Mouse (Mus musculus) embryonic facial prominence, embryonic 15.5 days (tissue): ENCODE measurements at regions not wholly inside any gene's neighbourhood (a gene's known extent, or its start where the extent isn't known, plus 50 kb on each side); places are given as distances from the start of the nearest gene placed in this dataset.

Experiments used
- ATAC-seq: fragments of 200-750 bp; cut with Nextera tagmentation; 2 replicates; pipeline ENCODE4 v1.8.0; 2017; ENCODE audit warnings: low read depth, moderate TSS enrichment; ENCODE audit not compliant: insufficient number of reproducible peaks, low FRiP score, low TSS enrichment
- H3K27ac ChIP-seq: fragments of 300-500 bp; sonication (generic); replicated peaks from 2 replicates; pipeline ENCODE4 v1.5.1; 2015; ENCODE audit warnings: mild to moderate bottlenecking, inconsistent platforms
- H3K27me3 ChIP-seq: fragments of 300-500 bp; sonication (generic); 2 replicates; pipeline ENCODE4 v1.6.1; 2015; ENCODE audit warnings: inconsistent platforms
- H3K36me3 ChIP-seq: fragments of 300-500 bp; sonication (generic); 2 replicates; pipeline ENCODE4 v1.6.1; 2015; ENCODE audit warnings: mild to moderate bottlenecking, inconsistent platforms
- H3K4me1 ChIP-seq: fragments of 300-500 bp; sonication (generic); 2 replicates; pipeline ENCODE4 v1.6.1; 2015; ENCODE audit warnings: inconsistent platforms
- H3K4me2 ChIP-seq: fragments of 300-500 bp; sonication (generic); replicated peaks from 2 replicates; pipeline ENCODE4 v1.6.1; 2015; ENCODE audit warnings: mild to moderate bottlenecking, inconsistent platforms
- H3K4me3 ChIP-seq: fragments of 300-500 bp; sonication (generic); replicated peaks from 2 replicates; pipeline ENCODE4 v1.5.1; 2015; ENCODE audit warnings: mild to moderate bottlenecking, inconsistent platforms
- H3K9ac ChIP-seq: fragments of 300-500 bp; sonication (generic); 2 replicates; pipeline ENCODE4 v1.6.1; 2015; ENCODE audit warnings: inconsistent platforms
- H3K9me3 ChIP-seq: fragments of 300-500 bp; sonication (generic); replicated peaks from 2 replicates; pipeline ENCODE4 v1.6.1; 2016; ENCODE audit warnings: inconsistent platforms
- WGBS: fragments of 180-500 bp; shearing (Covaris S2); methylation state at CpG from one replicate; pipeline ENCODE4 v1.1.7; 2015; 5-methylcytosine and 5-hydroxymethylcytosine counted together

DNA sequence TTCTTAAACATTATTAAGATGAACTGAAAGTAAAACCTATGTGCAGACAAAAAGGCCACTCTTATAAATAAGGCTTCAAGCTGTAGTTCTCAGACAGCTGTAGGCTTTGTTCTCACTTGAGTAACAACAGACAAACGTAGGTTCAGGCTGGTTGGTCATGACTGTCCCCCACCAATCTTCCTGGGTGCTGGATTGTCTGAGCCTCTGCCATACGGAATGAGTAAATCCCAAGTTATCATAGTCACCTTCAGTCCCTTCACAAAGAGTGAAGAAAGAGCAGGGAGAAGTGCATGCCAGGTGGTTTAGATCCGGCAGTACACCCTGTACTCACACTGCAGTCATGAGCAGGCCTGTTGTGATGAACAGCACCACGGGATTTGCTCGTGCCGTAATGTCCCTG is 69.0 kb upstream of the Fndc3a start:
- Histone ChIP-seq H3K4me3 (no peak overlapping the region), H3K9ac (no peak overlapping the region), H3K27me3 (no peaks in the 10 kb centered on the region), H3K4me1 (no peaks in the 10 kb centered on the region), H3K4me2 (no peak overlapping the region), H3K27ac (no peak overlapping the region), H3K9me3 (no peaks in the 10 kb centered on the region), H3K36me3 (no peaks in the 10 kb centered on the region)
- WGBS, result 85% methylated on average over 6 of the region's 6 CpGs
- no peak for ATAC-seq

DNA sequence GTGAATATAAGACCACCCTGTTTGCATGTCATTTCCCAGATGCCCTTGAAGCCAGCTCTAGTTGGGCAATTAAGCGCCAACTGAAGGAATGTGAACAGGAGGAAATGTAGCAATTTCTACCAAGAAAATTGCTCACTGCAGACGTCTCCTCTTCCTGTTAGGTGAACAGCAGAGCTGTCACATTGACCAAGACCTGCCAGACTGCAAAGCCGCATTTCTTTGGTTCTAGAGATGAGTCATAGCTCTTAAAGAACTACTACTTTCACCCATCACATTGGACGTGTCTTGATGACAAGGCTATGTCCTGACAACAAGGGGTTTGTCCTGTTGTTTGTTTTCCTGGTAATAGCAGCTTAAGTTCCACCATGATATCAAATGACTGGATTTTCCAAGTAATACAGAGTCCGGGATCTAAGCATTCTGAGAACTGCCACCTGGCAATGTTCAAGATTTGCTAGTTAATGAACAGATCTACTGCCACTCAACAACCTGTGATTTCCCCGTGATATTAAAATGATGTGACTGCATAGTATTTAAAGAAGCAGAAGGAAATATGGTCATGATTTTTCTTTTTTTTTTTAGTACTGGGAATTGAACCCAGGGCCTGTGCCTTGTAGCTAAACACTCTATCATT is 68.2 kb upstream of the Fndc3a start:
- H3K27me3 ChIP-seq, result no peaks in the 10 kb centered on the region
- no peaks in the 10 kb centered on the region for H3K4me1 ChIP-seq
- H3K4me2 ChIP-seq, result no peak overlapping the region
- H3K4me3 ChIP-seq, result no peak overlapping the region
- no peak overlapping the region for H3K27ac ChIP-seq
- H3K36me3 ChIP-seq, result no peaks in the 10 kb centered on the region
- ATAC-seq, result no peak
- H3K9ac ChIP-seq, result no peak overlapping the region
- 54% methylated on average over 6 of the region's 6 CpGs for WGBS
- H3K9me3 ChIP-seq, result no peaks in the 10 kb centered on the region

DNA sequence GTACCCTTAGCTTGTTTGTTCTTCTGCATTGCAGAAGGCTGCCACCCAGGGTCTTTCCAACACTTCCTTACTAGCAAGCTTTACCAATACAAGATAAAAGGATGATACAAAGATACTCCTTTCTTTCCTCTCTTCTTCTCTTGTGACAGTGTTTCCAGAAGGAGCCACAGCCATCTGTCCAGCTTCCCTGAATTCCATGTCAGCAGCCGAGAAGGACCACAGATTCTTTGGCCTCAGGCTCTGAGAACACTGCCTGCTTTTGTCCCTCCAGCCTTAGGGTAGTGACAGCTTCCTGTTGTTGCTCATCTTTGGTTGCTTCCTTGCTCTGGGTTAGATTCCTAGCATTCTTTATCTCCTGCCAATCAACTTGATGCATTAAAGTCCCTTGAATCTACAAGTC is 60.4 kb upstream of the Fndc3a start:
- H3K36me3 ChIP-seq, result no peaks in the 10 kb centered on the region

DNA sequence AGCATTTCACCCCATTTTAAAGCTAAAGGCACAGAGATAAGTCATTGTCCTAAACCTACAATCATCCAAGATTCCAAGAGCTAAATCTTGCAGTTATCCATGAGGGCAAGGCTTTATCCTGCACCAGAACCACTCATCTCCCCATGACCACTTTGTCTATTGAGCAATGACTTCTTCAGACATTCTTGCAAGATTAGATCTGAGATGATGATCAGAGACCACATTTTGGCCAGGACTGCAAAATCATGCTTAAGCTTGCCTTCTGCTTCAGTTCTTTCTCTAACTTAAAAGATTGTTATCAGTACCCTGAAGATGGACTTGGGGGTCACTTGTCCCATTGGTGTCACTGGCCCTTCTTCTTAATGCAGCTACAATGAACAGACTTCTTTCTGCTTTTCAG is 50.3 kb upstream of the Fndc3a start:
- Histone ChIP-seq H3K9me3 (no peaks in the 10 kb centered on the region), H3K4me2 (no peak overlapping the region), H3K27me3 (no peaks in the 10 kb centered on the region), H3K36me3 (no peaks in the 10 kb centered on the region), H3K9ac (no peak overlapping the region), H3K27ac (no peak overlapping the region), H3K4me3 (no peak overlapping the region), H3K4me1 (no peaks in the 10 kb centered on the region)
- ATAC-seq, result no peak

More for the DNA sequence above, 60.4 kb upstream of the Fndc3a start:
- ATAC-seq, result no peak
- Histone ChIP-seq H3K4me2 (no peak overlapping the region), H3K27ac (no peak overlapping the region), H3K4me3 (no peak overlapping the region), H3K9ac (no peak overlapping the region), H3K27me3 (no peaks in the 10 kb centered on the region), H3K4me1 (no peaks in the 10 kb centered on the region), H3K9me3 (no peaks in the 10 kb centered on the region)
- WGBS, result 4% methylated on average over 1 of the region's 1 CpGs
